Mouse (Mus musculus): ENCODE results near the gene Rictor.
"Not testable (repeated sequence)": the region's sequence is repeated elsewhere in the genome, so short reads cannot be mapped to it uniquely, and the experiment has no call there.

Gene Rictor

DNA sequence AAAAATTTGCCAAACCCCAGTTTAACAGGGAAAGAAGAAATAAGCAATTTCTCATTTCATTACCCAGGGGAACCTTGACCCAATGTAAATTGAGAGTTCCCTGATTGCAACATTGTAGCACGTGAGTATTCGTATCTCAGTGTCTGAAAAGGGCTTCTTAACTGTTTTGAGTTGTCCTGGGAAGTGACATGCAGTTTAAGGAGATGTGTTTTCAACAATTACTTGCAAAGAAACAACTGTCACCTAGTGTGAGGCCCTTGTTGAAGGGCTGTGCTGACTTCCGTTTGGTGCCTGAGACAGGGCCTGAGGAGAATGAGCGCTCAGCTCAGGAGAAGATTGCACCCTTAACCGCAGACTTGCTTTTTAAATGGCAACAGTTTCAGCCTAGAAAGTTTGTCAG lies 24.9 kb downstream of the Rictor start:
- DNase-seq (ENCODE audit: low spot score in 2 of 2): no peak

DNA sequence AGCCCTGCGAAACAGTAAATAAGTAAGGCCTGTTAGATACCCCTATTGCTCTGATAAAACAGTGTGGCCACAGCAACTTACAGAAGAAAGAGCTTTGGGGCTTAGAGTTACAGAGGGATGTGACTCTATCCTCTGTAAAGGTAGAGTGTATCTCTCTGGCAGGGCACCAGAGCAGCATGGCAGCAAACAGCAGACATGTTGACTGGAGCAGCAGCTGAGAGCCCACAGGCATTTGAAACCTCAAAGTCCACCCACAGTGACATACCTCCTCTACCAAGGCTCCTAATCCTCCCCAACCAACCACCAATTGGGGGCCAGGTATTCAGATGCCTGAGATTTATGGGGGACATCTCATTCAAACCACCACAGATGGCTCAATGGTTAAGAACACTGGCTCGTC lies 31.0 kb downstream of the Rictor start:
- DNase-seq (ENCODE audit: low spot score in 2 of 2): no peak

DNA sequence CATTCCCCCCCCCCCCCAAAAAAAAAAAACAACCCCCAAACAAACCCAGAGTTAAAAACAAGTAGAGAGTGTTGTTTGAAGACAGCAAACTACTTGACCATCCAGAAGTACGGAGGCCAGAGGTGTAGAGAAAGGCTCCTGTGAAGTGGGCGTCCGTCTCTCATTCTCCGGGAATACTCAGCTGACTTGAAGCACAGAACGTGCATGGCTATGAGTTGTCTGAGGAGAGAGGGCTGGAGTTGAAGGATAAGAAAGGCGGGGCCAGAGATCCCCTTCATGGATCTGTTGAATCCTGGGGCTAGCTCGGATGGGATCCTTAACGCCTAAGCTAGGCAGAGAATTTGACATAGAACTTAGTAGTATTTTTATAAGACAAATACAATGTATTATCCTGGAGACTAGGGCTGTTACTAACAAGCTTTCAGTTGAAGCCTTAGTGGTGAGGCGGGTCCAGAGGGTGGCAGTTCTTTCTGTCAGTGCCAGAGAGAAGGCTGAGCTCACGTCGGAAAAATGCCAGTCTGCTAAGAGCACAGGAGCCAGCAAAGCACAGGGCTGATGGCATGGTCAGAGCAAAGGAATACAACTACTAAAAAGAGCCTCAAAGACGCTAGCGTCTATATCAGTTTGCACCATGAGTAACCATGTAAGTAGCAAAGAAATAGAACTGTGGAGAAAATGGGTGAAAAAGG lies 34.3 kb downstream of the Rictor start:
- DNase-seq (ENCODE audit: low spot score in 2 of 2): no peak

DNA sequence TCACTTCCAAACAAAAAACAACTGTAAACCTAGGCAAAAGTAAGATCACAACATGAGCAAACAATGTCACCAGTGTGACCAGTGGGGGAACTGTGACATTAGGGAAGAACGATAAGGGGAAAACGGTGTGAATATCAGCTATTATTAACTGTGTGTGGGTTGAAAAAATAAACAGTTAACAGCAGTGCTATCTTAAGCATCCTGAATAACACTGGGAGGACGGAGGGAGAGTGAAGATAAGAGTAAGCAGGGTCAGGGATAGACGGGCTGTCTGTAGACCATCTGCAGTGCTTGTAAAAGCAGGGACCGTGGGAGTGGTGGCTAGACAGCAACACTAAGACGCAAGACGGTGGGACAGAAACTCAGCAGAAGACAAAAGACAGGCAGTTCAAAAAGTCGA lies 35.5 kb downstream of the Rictor start:
- no peak for DNase-seq (ENCODE audit: low spot score in 2 of 2)

DNA sequence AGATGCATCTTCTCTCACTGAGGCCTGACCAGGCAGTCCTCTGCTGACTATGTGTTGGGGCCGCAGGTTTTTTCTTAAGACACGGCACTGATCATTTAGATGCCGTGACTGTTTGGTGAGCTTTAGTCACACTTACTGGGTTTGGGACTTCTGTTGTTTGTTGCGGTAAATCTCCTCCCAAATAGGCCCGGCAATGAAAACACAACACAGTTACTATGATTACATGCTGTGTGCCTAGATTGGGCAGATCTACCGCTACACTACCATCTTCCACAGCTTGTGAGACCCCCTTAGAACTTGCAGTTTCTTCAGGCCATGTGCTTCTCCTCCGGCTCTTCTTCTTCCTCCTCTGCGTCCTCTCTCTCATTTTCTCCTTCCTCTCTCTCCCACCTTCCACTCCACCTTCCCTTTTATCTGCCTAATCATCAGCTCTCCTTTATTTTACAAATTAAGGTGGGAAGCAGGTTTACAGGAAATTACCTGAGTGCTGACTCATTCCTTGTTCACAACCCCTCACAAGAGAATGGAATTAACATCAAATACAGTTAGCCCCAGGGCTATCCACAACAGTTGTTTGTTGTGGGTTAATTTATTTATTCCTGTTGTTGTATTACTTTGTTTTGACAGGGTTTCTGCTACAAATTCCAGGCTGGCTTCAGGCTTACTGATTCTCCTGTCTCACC lies 38.3 kb downstream of the Rictor start:
- DNase-seq (ENCODE audit: low spot score in 2 of 2): not testable (repeated sequence)

DNA sequence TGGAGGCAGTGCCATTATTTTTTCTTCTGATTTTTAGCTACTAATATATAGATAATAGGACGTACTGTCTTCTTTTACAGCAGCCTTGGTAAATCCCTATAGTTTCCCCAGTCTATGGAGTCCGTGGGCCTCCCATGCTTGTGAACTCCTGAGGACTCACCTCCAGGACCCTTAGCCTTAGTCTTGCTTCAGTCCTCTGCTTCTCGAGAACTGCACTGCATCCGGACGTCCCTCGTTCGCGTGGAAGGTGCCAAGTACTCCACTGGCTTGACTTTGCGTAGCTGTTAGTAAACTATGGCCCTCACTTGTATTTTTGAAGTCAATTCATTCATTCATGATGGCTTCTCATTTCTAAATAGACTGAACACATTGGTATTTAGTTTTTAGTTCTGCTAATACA lies 38.8 kb downstream of the Rictor start:
- DNase-seq (ENCODE audit: low spot score in 2 of 2): no peak

DNA sequence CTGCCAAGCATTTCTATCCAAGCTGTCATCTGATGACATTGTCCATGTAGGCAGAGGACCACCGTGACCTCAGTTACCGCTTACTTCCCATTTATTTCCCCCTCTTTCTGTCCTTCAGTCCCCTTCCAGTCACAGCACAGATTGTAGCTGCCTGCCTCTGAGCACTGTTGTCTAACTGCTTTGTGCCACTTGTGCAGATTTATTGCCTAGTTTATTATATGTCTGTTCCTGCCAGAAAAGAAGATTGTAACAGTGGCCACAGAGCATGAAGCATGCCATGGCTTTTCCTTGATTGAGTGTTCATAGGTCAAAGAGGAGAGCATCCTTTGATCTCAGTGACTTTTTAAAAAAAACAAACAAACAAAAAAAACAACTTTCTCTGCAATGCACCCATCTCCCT lies 46.2 kb downstream of the Rictor start:
- DNase-seq (ENCODE audit: low spot score in 2 of 2): no peak

DNA sequence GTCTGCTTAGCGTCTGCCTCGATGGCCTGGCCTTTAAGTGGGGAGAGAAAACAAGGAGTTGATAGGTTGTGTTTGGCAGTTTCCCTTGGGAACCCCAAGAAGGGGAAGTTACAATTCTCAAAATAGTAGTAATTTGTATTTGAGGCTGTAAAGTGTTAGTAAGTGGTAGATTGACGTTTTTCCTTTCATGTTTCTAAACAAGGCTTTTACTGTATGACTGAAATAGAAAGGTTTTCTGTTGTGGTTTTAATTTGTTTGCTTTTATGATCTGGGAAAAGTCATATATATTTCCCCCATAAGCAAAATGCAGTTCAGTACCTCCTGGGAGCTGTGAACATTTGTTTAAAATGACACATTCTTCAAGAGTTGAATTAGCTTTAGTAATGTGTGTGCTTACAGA lies 64.1 kb downstream of the Rictor start:
- no peak for DNase-seq (ENCODE audit: low spot score in 2 of 2)

DNA sequence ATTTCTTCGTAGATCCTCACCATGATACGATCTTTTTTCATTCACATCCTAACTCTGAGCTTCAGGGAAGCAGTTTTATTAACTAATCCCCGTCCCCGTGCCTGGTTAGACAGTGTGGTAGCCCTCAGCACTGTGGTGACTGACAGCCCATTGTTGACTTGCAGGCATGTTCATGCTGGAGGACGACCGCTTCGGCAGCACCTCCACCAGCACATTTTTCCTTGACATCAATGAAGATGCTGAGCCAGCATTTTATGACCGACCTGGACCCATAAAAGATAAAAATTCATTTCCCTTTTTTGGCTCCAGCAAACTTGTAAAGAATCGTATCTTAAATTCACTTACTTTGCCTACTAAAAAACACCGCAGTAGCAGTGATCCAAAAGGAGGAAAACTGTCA lies 78.0 kb downstream of the Rictor start:
- no peak for DNase-seq (ENCODE audit: low spot score in 2 of 2)

DNA sequence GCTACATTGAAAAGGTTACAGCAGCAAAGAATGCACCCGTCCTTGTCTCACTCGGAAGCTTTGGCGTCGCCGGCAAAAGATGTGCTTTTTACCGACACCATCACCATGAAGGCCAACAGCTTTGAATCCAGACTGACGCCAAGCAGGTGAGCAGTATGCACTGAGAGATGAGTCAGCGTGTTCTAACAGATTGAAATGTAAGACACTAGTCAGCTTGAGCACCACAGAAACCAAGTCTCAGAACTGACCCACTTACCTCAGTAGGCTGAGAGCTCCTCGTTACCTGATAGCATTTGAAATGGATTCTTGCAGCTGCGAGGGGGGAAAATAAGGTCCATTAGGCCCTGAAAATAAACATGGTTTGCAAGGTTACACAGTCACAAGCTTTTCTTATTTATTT lies 79.1 kb downstream of the Rictor start:
- no peak for DNase-seq (ENCODE audit: low spot score in 2 of 2)

DNA sequence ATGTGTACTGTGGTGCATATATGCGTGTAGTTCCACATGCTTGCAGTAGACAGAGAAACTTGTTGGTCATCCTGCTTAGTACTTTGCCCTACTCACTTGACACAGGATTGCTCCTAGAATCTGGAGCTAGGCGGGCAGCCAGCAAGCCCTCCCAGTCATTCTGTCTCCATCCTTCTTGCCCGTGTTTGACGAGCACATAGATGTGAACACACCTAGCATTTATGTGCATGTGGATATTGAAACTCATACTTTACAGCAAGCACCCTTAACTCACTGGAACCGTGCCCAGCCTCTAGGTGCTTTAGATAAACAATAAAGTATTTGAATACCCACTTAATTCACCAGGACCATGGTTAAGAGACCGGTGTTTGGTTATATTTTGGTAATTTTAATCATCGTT lies 81.8 kb downstream of the Rictor start:
- no peak for DNase-seq (ENCODE audit: low spot score in 2 of 2)

DNA sequence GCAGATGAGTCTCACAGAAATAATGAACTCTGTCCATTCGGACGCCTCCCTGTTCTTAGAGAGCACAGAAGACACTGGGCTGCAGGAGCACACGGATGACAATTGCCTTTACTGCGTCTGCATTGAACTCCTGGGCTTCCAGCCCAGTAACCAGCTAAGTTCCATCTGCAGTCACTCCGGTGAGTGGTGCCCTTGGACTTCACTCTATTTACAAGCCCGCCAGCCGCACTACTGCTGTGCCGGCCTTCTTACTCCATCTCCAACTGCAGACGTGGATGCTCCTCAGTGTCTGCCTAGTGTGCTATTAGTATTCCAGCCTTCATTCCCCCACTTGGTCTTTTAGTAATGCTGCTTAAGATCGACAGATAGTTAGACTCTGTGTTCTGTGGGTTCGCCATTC lies 83.5 kb downstream of the Rictor start:
- DNase-seq (ENCODE audit: low spot score in 2 of 2): no peak

DNA sequence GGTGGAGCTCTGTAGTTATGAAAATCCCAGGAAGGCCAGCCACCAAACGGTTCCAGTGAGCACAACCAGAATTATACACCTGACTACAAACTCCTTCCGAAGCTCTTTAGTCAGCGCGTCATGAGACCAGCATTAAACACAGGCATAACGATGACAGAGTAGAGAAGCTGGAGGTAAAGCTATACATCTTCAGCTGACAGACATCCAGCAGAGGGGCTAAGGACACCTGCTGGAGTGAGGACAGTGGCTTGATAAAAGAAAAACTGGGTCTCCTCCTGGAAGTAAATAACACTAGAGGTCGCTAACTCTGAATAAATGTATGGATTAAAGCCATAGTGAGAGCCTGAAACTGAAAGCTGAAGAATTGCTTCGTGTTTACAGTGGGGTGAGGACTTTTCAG lies 84.7 kb downstream of the Rictor start:
- no peak for DNase-seq (ENCODE audit: low spot score in 2 of 2)

DNA sequence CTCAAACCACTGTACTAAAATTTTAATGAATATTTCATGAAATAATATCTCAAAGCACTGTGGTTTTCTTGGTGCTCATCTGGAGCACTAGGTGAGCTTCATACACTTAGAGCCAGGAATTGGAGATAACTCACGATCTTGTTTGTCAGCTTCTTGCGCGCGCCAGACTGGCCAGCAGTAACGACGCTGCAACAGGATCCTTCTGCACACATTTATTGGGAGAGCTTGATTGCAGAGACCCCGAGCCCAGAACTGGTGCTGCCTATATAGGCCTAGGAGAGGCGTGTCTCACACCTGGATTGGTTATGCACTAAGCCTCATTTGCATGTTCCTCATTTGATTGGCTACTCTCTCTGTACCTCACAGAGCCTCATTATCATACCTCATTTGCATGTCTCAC lies 93.0 kb downstream of the Rictor start:
- DNase-seq (ENCODE audit: low spot score in 2 of 2): not testable (repeated sequence)

DNA sequence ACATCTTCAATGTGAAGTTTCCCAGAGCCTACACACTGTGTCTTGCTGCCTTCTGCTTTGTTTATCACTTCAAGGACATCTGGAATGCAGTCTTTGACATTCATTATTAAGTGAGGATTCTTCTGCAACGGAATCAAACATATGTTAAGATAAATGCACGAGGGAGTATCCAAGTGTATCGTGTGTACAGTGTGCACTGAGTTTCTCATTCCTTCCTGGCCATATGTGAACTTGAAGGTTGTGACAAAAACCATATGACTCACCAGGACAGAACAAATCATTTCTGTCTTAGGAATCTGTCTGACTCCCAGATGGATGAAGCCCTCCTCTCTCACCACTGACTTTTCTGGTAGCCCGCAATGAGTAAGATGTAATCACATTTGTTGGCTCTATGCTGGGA lies 107.6 kb downstream of the Rictor start:
- DNase-seq (ENCODE audit: low spot score in 2 of 2): no peak

DNA sequence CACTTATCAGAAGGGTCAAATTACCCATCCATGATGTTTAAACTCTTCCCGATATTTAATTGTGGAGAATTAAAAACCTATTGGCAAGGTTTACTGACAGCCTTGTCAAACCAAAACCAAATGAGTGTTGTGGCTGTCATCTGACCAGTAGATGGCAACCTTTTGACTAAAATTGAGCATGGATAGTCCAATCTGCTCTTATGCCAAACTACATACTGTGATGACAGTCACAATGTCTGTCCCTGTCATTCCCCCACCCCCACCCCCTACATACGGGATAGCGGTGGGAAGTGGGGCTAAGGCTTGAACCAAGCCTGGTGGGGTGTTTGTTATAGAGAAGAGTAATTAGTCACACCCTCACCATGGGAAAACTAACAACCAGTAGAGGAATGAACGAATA lies 132.0 kb downstream of the Rictor start:
- no peak for DNase-seq (ENCODE audit: low spot score in 2 of 2)

DNA sequence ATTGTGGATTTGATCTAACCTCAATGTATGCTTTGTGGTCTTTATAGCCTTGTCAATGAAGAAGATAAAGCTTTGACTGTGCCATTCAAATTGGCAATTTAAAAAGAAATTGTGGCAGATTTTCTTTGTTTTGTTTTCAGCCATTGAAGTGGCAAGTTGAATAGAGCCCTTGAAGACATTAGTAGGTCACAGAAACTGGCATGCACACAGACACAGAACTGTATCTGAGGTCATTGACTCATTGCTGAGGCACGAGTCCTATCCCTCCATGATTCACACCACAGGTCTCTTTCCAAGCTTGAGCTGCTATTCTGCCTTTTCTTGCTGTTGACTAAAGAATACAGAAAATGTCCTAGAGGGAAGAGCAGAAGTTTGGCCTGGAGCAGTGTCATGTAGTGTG lies 141.7 kb downstream of the Rictor start:
- DNase-seq (ENCODE audit: low spot score in 2 of 2): no peak

Measured in spleen, postnatal 14 days (tissue).